Mouse (Mus musculus) intestine, embryonic 14.5 days (tissue): ENCODE measurements at regions not wholly inside any gene's neighbourhood (a gene's known extent, or its start where the extent isn't known, plus 50 kb on each side); places are given as distances from the start of the nearest gene placed in this dataset.

ENCODE experiments used
- ATAC-seq: fragments of 200-750 bp; cut with Nextera tagmentation; replicated peaks from 2 replicates; pipeline ENCODE4 v1.8.0; 2017; ENCODE audit warnings: low read depth, moderate number of reproducible peaks, moderate TSS enrichment, moderate library complexity; ENCODE audit not compliant: low FRiP score, low TSS enrichment
- DNase-seq: peaks from one replicate; pipeline ENCODE4 v3.0.0-alpha.2; 2018; ENCODE audit warnings: low spot score
- H3K27ac ChIP-seq: fragments of 300-500 bp; sonication (generic); 2 replicates; pipeline ENCODE4 v1.5.1; 2014; ENCODE audit warnings: low read depth, mild to moderate bottlenecking, control low read depth
- H3K27me3 ChIP-seq: fragments of 300-500 bp; sonication (generic); replicated peaks from 2 replicates; pipeline ENCODE4 v1.6.1; 2014; ENCODE audit warnings: low read length, control low read depth; ENCODE audit not compliant: control insufficient read depth, insufficient read depth
- H3K36me3 ChIP-seq: fragments of 300-500 bp; sonication (generic); 2 replicates; pipeline ENCODE4 v1.6.1; 2014; ENCODE audit warnings: low read length, control low read depth; ENCODE audit not compliant: control insufficient read depth, insufficient read depth
- H3K4me1 ChIP-seq: fragments of 300-500 bp; sonication (generic); replicated peaks from 2 replicates; pipeline ENCODE4 v1.6.1; 2014; ENCODE audit warnings: low read length, control low read depth, mixed read lengths; ENCODE audit not compliant: control insufficient read depth, insufficient read depth
- H3K4me2 ChIP-seq: fragments of 300-500 bp; sonication (generic); 2 replicates; pipeline ENCODE4 v1.6.1; 2014; ENCODE audit warnings: low read length
- H3K4me3 ChIP-seq: fragments of 300-500 bp; sonication (generic); 2 replicates; pipeline ENCODE4 v1.5.1; 2014; ENCODE audit warnings: low read depth, low read length, control low read depth, mixed read lengths
- H3K9ac ChIP-seq: fragments of 300-500 bp; sonication (generic); 2 replicates; pipeline ENCODE4 v1.6.1; 2014; ENCODE audit warnings: mild to moderate bottlenecking, low read length
- H3K9me3 ChIP-seq: fragments of 300-500 bp; sonication (generic); 2 replicates; pipeline ENCODE4 v1.6.1; 2016; ENCODE audit warnings: low read length, control low read depth; ENCODE audit not compliant: control insufficient read depth
- WGBS: fragments of 180-500 bp; shearing (Covaris S2); extraction: QIAGEN DNeasy Blood & Tissue Kit; methylation state at CpG from one replicate; pipeline ENCODE4 v1.1.7; 2014; 5-methylcytosine and 5-hydroxymethylcytosine counted together

- DNase-seq = no peak
- no peaks in the 10 kb centered on the region for H3K9me3 ChIP-seq
- H3K4me3 ChIP-seq = no peak overlapping the region
- no peaks in the 10 kb centered on the region for H3K4me1 ChIP-seq
- H3K27me3 ChIP-seq = no peaks in the 10 kb centered on the region
- no peak for ATAC-seq
- no peaks in the 10 kb centered on the region for H3K36me3 ChIP-seq
- H3K27ac ChIP-seq = no peak overlapping the region
- H3K4me2 ChIP-seq = no peak overlapping the region
- H3K9ac ChIP-seq = no peak overlapping the region
- WGBS = 94% methylated on average over 3 of the region's 3 CpGs
These were observed 80.0 kb upstream of the Scel start for GRCm38 (mm10) chr14:103433106-103433505.

GRCm38 (mm10) chr14:103427873-103428272 is 81.3 kb upstream of the Mycbp2 start:
- H3K27ac ChIP-seq = no peak overlapping the region
- no peaks in the 10 kb centered on the region for H3K36me3 ChIP-seq
- no peaks in the 10 kb centered on the region for H3K27me3 ChIP-seq
- H3K9ac ChIP-seq = no peak overlapping the region
- WGBS = 88% methylated on average over 2 of the region's 2 CpGs
- DNase-seq = no peak
- no peaks in the 10 kb centered on the region for H3K9me3 ChIP-seq
- H3K4me2 ChIP-seq = no peak overlapping the region
- no peak for ATAC-seq
- no peaks in the 10 kb centered on the region for H3K4me1 ChIP-seq
- no peak overlapping the region for H3K4me3 ChIP-seq

GRCm38 (mm10) chr14:103421305-103421822 is 74.8 kb upstream of the Mycbp2 start:
- ATAC-seq (0 out of 2 replicates have a peak, but pooled peaks have one; percentile 72), DNase-seq (peak; percentile 67)
- Histone ChIP-seq H3K4me1 (no peaks in the 10 kb centered on the region), H3K9ac (no peak overlapping the region), H3K36me3 (no peaks in the 10 kb centered on the region), H3K4me3 (peak overlapping the region; percentile 4; the same call in 1 of the 2 replicates), H3K9me3 (no peaks in the 10 kb centered on the region), H3K4me2 (peak overlapping the region; percentile 36), H3K27ac (peak overlapping the region; percentile 86), H3K27me3 (no peaks in the 10 kb centered on the region)
- 41% methylated on average over 10 of the region's 10 CpGs for WGBS

GRCm38 (mm10) chr14:103417110-103418061 is 70.8 kb upstream of the Mycbp2 start:
- 0 out of 2 replicates have a peak, but pooled peaks have one; percentile 40 for ATAC-seq
- WGBS = 79% methylated on average over 12 of the region's 12 CpGs
- H3K4me1 ChIP-seq = no peaks in the 10 kb centered on the region
- no peaks in the 10 kb centered on the region for H3K27me3 ChIP-seq
- no peaks in the 10 kb centered on the region for H3K9me3 ChIP-seq
- H3K4me3 ChIP-seq = no peak overlapping the region
- H3K9ac ChIP-seq = no peak overlapping the region
- no peak overlapping the region for H3K4me2 ChIP-seq
- no peaks in the 10 kb centered on the region for H3K36me3 ChIP-seq
- no peak for DNase-seq
- no peak overlapping the region for H3K27ac ChIP-seq

GRCm38 (mm10) chr14:103404611-103405010 is 58.0 kb upstream of the Mycbp2 start:
- H3K27ac ChIP-seq = no peak overlapping the region
- ATAC-seq (no peak), DNase-seq (no peak)
- H3K4me3 ChIP-seq = no peak overlapping the region
- H3K9ac ChIP-seq = no peak overlapping the region
- H3K4me2 ChIP-seq = no peak overlapping the region
- no peaks in the 10 kb centered on the region for H3K27me3 ChIP-seq
- no peaks in the 10 kb centered on the region for H3K4me1 ChIP-seq
- no peaks in the 10 kb centered on the region for H3K9me3 ChIP-seq
- no peaks in the 10 kb centered on the region for H3K36me3 ChIP-seq
- 90% methylated on average over 2 of the region's 2 CpGs for WGBS

- no peak for DNase-seq
- no peak overlapping the region for H3K27ac ChIP-seq
- H3K4me1 ChIP-seq = no peaks in the 10 kb centered on the region
- H3K36me3 ChIP-seq = no peaks in the 10 kb centered on the region
- H3K9me3 ChIP-seq = no peaks in the 10 kb centered on the region
- no peak overlapping the region for H3K9ac ChIP-seq
- no peaks in the 10 kb centered on the region for H3K27me3 ChIP-seq
- 69% methylated on average over 3 of the region's 3 CpGs for WGBS
- no peak for ATAC-seq
- H3K4me3 ChIP-seq = no peak overlapping the region
- no peak overlapping the region for H3K4me2 ChIP-seq
These were observed 56.4 kb upstream of the Mycbp2 start for GRCm38 (mm10) chr14:103403054-103403453.

GRCm38 (mm10) chr14:103401983-103402382 is 55.4 kb upstream of the Mycbp2 start:
- WGBS = 68% methylated on average over 2 of the region's 2 CpGs
- no peak overlapping the region for H3K9ac ChIP-seq
- no peaks in the 10 kb centered on the region for H3K36me3 ChIP-seq
- no peak overlapping the region for H3K4me3 ChIP-seq
- H3K4me1 ChIP-seq = no peaks in the 10 kb centered on the region
- no peak for ATAC-seq
- H3K27ac ChIP-seq = no peak overlapping the region
- H3K9me3 ChIP-seq = no peaks in the 10 kb centered on the region
- H3K4me2 ChIP-seq = no peak overlapping the region
- no peak for DNase-seq
- H3K27me3 ChIP-seq = no peaks in the 10 kb centered on the region

- H3K9me3 ChIP-seq = no peaks in the 10 kb centered on the region
- H3K27me3 ChIP-seq = no peaks in the 10 kb centered on the region
- H3K9ac ChIP-seq = no peak overlapping the region
- no peak overlapping the region for H3K27ac ChIP-seq
- no peak overlapping the region for H3K4me2 ChIP-seq
- DNase-seq = no peak
- ATAC-seq = no peak
- 83% methylated on average over 2 of the region's 2 CpGs for WGBS
- no peaks in the 10 kb centered on the region for H3K4me1 ChIP-seq
- H3K36me3 ChIP-seq = no peaks in the 10 kb centered on the region
- H3K4me3 ChIP-seq = no peak overlapping the region
These were observed 54.7 kb upstream of the Mycbp2 start for GRCm38 (mm10) chr14:103401280-103401679.
